Mouse (Mus musculus): ENCODE results near the gene Gm10320.

- TF ChIP-seq POLR2A (IDR thresholded peaks at IDR 0.05; ENCODE audit: extremely low read depth, insufficient read depth, low read length) (no peak), CTCF (IDR thresholded peaks at IDR 0.05; ENCODE audit: extremely low read depth, insufficient read depth, low read length) (no peak)
Measured at GRCm38 (mm10) chr13:98492569-98493255, 911 bp upstream of the Gm10320 start.

Measured in cortical plate, adult 2 months (tissue).